Mouse (Mus musculus) embryo, embryonic 10 days (tissue): ENCODE measurements around the gene Kcnip4.
A peak's percentile ranks its signal among the peaks of the same experiment; 100 is the strongest.

Experiments
- DNase-seq: peaks from one replicate; pipeline ENCODE4 v3.0.0-alpha.2; 2015; ENCODE audit warnings: low spot score

Kcnip4 gene

DNA sequence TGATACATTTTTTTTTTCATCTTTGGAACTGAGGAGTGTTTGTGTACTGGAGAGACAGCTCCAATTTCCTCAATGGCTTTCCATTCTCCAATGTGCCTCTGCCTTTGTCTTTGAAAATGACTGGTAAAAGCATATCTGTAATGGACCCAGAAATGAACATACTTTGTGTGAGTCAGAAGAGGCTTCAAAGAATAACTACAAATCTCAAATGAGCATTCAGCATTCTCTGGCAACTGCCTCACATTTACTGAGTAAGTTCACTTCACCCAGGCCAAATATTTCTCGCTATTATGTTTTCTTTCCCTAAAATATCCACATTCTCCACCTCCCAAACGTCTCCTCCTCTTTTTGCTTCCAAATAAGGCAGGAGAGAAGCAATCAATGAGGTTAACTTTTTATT lies 646.6 kb downstream of the Kcnip4 start:
- DNase-seq: no peak

- no peak for DNase-seq
These were observed 660.3 kb downstream of the Kcnip4 start for GRCm38 (mm10) chr5:48864268-48864967.

DNA sequence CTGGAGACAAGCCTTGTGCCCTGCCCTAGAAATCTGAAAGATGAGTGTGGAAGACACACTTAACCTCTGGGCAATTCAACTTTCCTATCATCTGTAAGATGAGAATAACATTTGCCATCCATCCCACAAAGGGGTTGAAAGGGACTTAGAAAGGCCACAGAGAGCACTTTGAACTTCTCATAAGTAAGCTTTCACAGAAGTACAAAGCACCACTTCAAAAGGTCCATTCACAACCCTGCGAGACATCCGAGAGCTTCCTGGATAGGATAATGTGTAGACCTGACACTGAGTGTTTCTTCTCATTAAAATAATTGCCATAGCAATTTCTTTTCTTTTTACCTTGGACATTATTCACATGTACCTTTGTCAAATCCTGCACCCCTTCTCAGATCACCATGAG lies 683.7 kb downstream of the Kcnip4 start:
- DNase-seq: peak; percentile 27

DNA sequence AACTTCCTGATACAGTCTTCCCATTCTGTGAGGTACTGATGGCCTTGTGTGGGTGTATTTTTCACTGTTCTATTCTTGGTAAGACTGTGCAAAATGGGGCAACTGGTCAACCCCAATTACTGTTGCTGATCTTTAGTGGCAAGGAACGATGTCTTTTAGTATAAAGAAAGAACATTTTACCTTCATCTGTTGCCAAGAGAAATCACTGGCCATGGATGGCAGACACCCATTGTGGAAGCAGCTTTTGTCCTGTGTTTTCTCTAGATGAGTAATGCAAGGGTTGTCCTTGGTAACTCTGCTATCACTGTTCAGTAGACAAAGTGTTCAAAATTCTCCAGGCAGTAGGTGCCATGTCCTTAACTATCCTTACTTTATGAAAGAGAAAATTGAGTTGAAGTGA lies 729.2 kb downstream of the Kcnip4 start:
- DNase-seq: no peak

- no peak for DNase-seq
These were observed 745.3 kb downstream of the Kcnip4 start for GRCm38 (mm10) chr5:48779376-48779775.

DNA sequence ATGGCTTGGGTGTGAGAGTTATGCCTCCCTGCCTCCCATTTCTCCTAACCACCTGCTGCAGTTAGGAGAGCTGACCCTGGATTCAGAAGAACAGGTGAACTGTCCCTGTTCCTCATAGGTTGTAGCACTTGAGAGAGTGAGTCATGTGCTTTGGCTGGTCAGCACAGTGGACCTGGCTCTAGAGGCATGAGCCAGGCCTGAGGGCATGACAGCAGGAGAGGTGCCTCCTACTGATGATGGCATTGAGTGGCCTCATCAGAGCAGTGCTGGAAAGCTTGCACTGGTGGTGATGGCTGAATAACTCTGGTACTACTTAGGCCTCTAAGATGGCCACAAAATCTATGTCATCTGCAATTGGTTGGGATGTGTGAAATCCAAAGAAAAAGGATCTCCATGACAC lies 776.1 kb downstream of the Kcnip4 start:
- DNase-seq: no peak

GRCm38 (mm10) chr5:48737640-48738039 lies 787.1 kb downstream of the Kcnip4 start:
- DNase-seq: peak; percentile 8

DNA sequence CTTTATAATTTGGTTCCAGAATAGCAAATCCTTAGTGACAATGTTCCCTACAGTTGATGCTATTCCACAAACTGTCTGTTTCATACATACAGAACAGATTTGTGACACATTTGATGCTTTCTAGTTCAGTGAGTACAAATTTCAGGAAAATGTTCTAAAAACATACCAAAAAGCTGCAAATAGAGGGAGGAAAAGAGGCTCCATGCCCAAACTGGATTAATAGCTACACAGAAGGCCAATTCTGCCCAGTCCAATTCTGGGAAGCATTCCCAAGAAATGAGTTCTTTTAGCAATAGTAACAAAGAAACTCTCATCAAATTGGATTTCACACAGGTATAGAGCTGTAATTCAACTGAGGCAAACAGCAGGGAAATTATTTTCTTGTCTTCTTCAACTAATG lies 806.5 kb downstream of the Kcnip4 start:
- DNase-seq: no peak

DNA sequence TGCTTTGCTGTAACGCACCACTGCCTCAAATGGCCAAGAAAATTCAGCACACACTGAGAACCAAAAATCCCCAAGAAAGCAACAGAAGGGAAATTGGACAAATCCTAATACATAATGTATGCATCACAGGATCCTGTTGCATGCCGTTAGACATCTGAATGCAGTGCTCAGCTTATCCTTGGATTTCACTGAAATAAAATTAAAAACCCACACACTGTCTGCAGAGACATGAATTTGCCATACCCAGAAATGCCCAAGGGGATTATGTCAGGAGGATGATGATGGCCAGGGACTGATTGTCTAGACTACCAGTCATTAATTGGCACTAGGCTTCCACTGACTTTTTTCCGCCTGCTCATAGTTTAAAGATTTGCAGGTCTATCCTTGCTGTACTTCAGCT lies 818.7 kb downstream of the Kcnip4 start:
- DNase-seq: no peak

- no peak for DNase-seq
These were observed 837.6 kb downstream of the Kcnip4 start for GRCm38 (mm10) chr5:48687068-48687467.

- no peak for DNase-seq
These were observed 844.7 kb downstream of the Kcnip4 start for GRCm38 (mm10) chr5:48679733-48680595.

GRCm38 (mm10) chr5:48662504-48662903 lies 862.2 kb downstream of the Kcnip4 start:
- no peak for DNase-seq

DNA sequence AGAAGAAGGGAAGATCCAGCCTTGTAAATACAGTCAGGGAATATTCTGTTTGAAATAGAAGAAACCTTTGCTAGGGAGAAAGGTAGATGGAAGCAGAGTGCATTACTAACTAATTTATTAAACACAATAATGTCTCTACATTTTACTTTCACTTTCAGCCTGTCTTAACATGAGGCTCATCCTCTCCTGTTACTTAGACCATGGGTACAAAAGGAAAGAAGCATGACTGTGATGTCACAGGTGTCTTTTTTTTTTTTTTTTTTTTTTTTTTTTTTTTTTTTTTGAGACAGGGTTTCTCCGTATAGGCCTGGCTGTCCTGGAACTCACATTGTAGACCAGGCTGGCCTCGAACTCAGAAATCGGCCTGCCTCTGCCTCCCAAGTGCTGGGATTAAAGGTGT lies 864.7 kb downstream of the Kcnip4 start:
- DNase-seq: no peak

- no peak for DNase-seq
These were observed 874.2 kb downstream of the Kcnip4 start for GRCm38 (mm10) chr5:48650496-48650895.

DNA sequence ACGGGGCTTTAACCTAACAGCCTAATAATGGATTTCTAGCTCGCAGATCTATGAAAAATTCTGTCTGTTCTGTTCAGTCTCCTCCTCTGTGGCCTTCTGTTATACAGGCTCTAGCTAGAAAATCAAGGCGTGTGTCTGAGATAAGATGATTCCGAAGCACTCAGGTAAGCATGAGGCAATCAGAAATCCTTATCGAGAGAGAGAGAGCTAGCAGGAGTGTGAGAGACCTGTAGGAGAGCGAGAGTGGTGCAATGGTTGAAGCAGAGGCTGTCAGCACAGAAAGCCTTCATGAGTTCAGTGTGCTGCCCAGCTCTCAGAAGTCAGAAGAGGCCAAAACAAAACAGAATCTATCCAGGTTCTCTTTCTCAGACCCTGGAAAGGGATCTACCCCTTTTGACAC lies 888.0 kb downstream of the Kcnip4 start:
- DNase-seq: no peak

DNA sequence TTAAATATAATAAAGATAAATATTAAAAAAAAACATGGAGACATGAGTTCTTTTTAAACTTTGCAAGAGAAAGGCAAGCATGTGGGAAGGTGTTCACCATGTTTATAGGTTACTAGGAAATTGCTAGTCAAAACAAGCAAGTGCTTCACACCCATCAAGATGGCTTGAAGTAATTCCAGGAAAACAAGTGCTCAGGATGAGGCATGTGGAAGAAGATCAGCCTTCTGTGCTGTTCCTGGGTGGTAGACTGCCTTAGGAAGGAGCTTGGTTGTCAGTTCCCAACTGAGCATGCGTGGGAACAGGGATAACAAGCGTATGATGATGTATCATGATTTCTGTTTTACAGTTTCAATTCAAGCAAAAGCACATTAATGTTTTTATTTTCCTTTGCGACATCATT lies 891.1 kb downstream of the Kcnip4 start:
- no peak for DNase-seq

DNA sequence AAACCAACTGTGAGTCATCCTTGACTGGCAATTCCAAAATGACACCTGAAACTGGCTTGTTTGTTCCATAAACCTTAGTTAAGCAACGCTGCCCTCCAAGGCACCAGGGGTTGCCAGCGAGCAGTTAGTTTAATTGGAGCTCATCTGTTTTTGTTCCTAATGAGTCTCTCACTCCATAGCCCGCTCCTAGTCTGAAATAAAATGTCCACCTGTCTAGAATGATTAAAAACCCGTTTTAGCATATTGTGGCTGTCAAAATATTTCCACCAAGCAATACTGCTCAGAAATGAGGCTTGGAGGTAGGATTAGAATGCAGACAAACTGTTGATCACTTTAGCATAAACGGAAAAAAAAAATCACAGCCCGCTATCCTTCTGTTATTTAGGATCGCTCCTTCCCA lies 901.3 kb downstream of the Kcnip4 start:
- no peak for DNase-seq

DNA sequence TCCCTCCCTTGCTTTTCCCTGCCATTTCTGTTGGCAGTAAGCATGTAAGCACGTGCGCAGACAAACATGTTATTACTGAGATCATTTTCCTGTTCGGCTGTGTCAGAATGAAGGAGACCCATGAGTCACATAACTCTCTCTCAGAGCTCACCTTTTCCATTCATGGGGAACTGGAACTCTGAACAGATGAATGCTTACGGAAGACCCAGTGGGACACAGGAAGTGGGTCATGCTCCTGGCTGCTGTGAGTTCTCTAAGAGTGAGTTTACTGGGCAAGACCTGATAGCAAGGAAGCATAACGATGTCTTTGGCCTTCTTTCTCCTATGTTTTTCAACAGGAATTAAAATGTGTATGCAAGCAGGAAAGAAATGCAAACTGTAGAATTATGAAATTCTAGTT lies 917.8 kb downstream of the Kcnip4 start:
- no peak for DNase-seq

GRCm38 (mm10) chr5:48606281-48606680 lies 918.4 kb downstream of the Kcnip4 start:
- DNase-seq: no peak

- peak; percentile 6 for DNase-seq
These were observed 925.1 kb downstream of the Kcnip4 start for GRCm38 (mm10) chr5:48599481-48600040.

DNA sequence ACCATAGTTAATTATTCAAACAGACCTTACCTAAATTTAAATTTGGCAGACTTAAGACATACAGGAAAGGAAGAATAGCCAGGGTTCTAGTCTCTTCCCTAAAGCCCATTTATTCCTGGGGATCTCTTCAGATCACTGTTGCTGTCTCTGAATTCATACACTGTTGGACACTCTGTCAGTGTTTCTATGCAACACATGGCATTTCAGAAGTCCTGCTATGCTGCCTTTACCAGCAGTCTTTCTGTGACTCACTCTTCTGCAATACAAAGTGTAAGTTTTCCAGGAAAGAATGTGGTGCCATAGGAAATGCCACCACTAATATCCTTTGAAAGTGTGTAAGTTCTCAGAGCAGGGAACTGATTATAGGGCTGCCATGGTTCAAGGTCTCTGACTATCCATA lies 936.7 kb downstream of the Kcnip4 start:
- DNase-seq: no peak

DNA sequence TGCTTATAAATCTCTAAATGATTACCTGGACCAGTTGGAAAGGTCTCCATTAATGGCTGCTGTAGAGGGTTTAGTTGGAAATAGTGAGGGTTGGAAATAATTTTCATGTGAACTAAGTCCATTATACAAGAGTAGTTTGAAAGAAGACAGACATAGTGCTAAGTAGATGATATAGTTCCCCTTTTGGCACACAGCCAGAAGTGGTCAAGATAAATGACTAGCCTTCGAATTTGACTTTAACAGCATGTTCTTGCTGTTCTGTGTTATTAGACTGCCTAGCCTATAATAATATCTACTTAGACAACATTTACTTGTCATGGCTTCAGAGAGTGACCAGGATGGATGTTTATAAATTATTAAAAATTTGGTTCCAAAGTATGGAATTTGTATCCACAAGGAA lies 941.3 kb downstream of the Kcnip4 start:
- DNase-seq: no peak

DNA sequence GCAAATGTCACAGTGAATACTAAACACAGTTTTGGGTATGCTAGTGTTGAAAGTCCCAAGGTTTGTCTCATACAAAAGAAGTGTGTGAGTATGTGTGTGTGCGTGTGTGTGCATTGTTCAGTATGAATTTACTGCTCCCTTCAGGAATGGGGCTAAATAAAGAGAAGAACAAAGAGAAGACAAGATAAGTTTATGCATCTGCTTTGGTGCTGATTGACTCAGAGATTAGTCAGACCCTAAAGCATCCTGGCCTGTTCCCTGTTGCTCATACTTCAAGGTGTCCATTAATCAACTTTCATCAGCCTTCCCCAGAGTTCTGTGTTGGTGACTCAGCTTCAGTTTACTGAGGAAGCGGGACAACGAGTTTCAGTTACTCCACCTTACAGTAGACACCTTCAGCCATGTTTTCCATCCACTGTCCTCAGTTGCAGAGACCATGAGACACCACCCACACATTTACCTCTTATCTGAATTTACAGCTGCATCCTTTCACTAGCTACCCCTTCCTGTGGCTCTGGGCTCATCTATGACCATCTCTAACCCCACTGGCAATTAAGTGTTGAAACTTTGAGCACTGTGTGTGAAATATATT lies 960.6 kb downstream of the Kcnip4 start:
- no peak for DNase-seq
